Mouse (Mus musculus): ENCODE measurements around the gene Commd6. TPM values are rescaled to one million over a fixed set of nuclear protein-coding genes. Genes with fewer than 3 reads are reported as not detected.

The Commd6 gene
- total RNA-seq (2014; fragmentation: Nextera tagmentation) (75.2 and 75.4 TPM in 2 replicates), total RNA-seq (2017) (191 and 216 TPM in 2 replicates), polyA plus RNA-seq (2012) (5.8 and 6.5 TPM in 2 replicates)

- ATAC-seq (ENCODE audit: extremely low read depth, insufficient number of reproducible peaks, low FRiP score, poor library complexity, severe bottlenecking) (peak; percentile 95), DNase-seq (ENCODE audit: low spot score) (peak; percentile 92)
- peaks cover 28% of the 10 kb centered on the region for H3K4me1 ChIP-seq (ENCODE audit: insufficient read depth, low read depth, low read length)
- TF ChIP-seq POLR2AphosphoS5 (IDR thresholded peaks at IDR 0.05; ENCODE audit: insufficient replicate concordance, low read depth, low read length) (no peak), GATA1 (IDR thresholded peaks at IDR 0.05; ENCODE audit: borderline replicate concordance, low read length) (no peak), TAL1 (conservative IDR thresholded peaks at IDR 0.05; ENCODE audit: low read depth, low read length) (no peak), CTCF (IDR thresholded peaks at IDR 0.05; ENCODE audit: low read depth, low read length) (no peak), GATA2 (IDR thresholded peaks at IDR 0.05; ENCODE audit: borderline replicate concordance, low read depth, low read length) (no peak)
- H3K9me3 ChIP-seq (replicated peaks): no peaks in the 10 kb centered on the region
- H3K36me3 ChIP-seq (replicated peaks): peaks cover 29% of the 10 kb centered on the region
- peak within 1 kb of the TSS; percentile 96 for H3K4me3 ChIP-seq (ENCODE audit: low read depth, low read length)
- peaks cover 8% of the 10 kb centered on the region; the same call in 1 of the 2 replicates for H3K27me3 ChIP-seq (ENCODE audit: insufficient read depth, low read length)
These were observed at the start of gene Commd6 for GRCm38 (mm10) chr14:101640153-101640843. Gene Commd6, minus strand, starts transcription at chr14:101640686.

GRCm38 (mm10) chr14:101688406-101688805, 47.9 kb upstream of the Commd6 start:
- Histone ChIP-seq H3K4me1 (ENCODE audit: insufficient read depth, low read depth, low read length) (no peaks in the 10 kb centered on the region), H3K4me3 (ENCODE audit: low read depth, low read length) (no peak overlapping the region), H3K36me3 (replicated peaks) (peaks cover 54% of the 10 kb centered on the region), H3K9me3 (replicated peaks) (no peaks in the 10 kb centered on the region), H3K27me3 (ENCODE audit: insufficient read depth, low read length) (no peaks in the 10 kb centered on the region)
- no peak for DNase-seq (ENCODE audit: low spot score)
- ATAC-seq (ENCODE audit: extremely low read depth, insufficient number of reproducible peaks, low FRiP score, poor library complexity, severe bottlenecking): no peak
- TF ChIP-seq POLR2AphosphoS5 (IDR thresholded peaks at IDR 0.05; ENCODE audit: insufficient replicate concordance, low read depth, low read length) (no peak), TAL1 (conservative IDR thresholded peaks at IDR 0.05; ENCODE audit: low read depth, low read length) (no peak), GATA2 (IDR thresholded peaks at IDR 0.05; ENCODE audit: borderline replicate concordance, low read depth, low read length) (no peak), CTCF (IDR thresholded peaks at IDR 0.05; ENCODE audit: low read depth, low read length) (no peak), GATA1 (IDR thresholded peaks at IDR 0.05; ENCODE audit: borderline replicate concordance, low read length) (no peak)

GRCm38 (mm10) chr14:101687696-101688095, 47.2 kb upstream of the Commd6 start:
- no peak overlapping the region for H3K4me3 ChIP-seq (ENCODE audit: low read depth, low read length)

GRCm38 (mm10) chr14:101672226-101672625, 31.7 kb upstream of the Commd6 start:
- ATAC-seq (ENCODE audit: extremely low read depth, insufficient number of reproducible peaks, low FRiP score, poor library complexity, severe bottlenecking) (peak; percentile 58), DNase-seq (ENCODE audit: low spot score) (no peak)
- peaks cover 59% of the 10 kb centered on the region for H3K36me3 ChIP-seq (replicated peaks)

More at GRCm38 (mm10) chr14:101687696-101688095, 47.2 kb upstream of the Commd6 start:
- Histone ChIP-seq H3K9me3 (replicated peaks) (no peaks in the 10 kb centered on the region), H3K4me1 (ENCODE audit: insufficient read depth, low read depth, low read length) (no peaks in the 10 kb centered on the region), H3K27me3 (ENCODE audit: insufficient read depth, low read length) (no peaks in the 10 kb centered on the region), H3K36me3 (replicated peaks) (peaks cover 52% of the 10 kb centered on the region)
- no peak for TF ChIP-seq GATA1 (IDR thresholded peaks at IDR 0.05; ENCODE audit: borderline replicate concordance, low read length)
- TF ChIP-seq CTCF (IDR thresholded peaks at IDR 0.05; ENCODE audit: low read depth, low read length): no peak
- TF ChIP-seq POLR2AphosphoS5 (IDR thresholded peaks at IDR 0.05; ENCODE audit: insufficient replicate concordance, low read depth, low read length): no peak
- no peak for DNase-seq (ENCODE audit: low spot score)
- no peak for ATAC-seq (ENCODE audit: extremely low read depth, insufficient number of reproducible peaks, low FRiP score, poor library complexity, severe bottlenecking)

GRCm38 (mm10) chr14:101668626-101669025, 28.1 kb upstream of the Commd6 start:
- no peak for DNase-seq (ENCODE audit: low spot score)
- Histone ChIP-seq H3K36me3 (replicated peaks) (peaks cover 58% of the 10 kb centered on the region), H3K27me3 (ENCODE audit: insufficient read depth, low read length) (no peaks in the 10 kb centered on the region), H3K4me1 (ENCODE audit: insufficient read depth, low read depth, low read length) (peaks cover 16% of the 10 kb centered on the region), H3K4me3 (ENCODE audit: low read depth, low read length) (no peak overlapping the region), H3K9me3 (replicated peaks) (no peaks in the 10 kb centered on the region)
- no peak for ATAC-seq (ENCODE audit: extremely low read depth, insufficient number of reproducible peaks, low FRiP score, poor library complexity, severe bottlenecking)
- TF ChIP-seq POLR2AphosphoS5 (IDR thresholded peaks at IDR 0.05; ENCODE audit: insufficient replicate concordance, low read depth, low read length): no peak
- no peak for TF ChIP-seq CTCF (IDR thresholded peaks at IDR 0.05; ENCODE audit: low read depth, low read length)

More at GRCm38 (mm10) chr14:101672226-101672625, 31.7 kb upstream of the Commd6 start:
- Histone ChIP-seq H3K4me3 (ENCODE audit: low read depth, low read length) (no peak overlapping the region), H3K9me3 (replicated peaks) (no peaks in the 10 kb centered on the region), H3K4me1 (ENCODE audit: insufficient read depth, low read depth, low read length) (peaks cover 18% of the 10 kb centered on the region), H3K27me3 (ENCODE audit: insufficient read depth, low read length) (no peaks in the 10 kb centered on the region)
- TF ChIP-seq GATA1 (IDR thresholded peaks at IDR 0.05; ENCODE audit: borderline replicate concordance, low read length): no peak
- no peak for TF ChIP-seq GATA2 (IDR thresholded peaks at IDR 0.05; ENCODE audit: borderline replicate concordance, low read depth, low read length)
- TF ChIP-seq POLR2AphosphoS5 (IDR thresholded peaks at IDR 0.05; ENCODE audit: insufficient replicate concordance, low read depth, low read length): no peak
- TF ChIP-seq CTCF (IDR thresholded peaks at IDR 0.05; ENCODE audit: low read depth, low read length): no peak

GRCm38 (mm10) chr14:101666536-101666935, 26.1 kb upstream of the Commd6 start:
- Histone ChIP-seq H3K27me3 (ENCODE audit: insufficient read depth, low read length) (no peaks in the 10 kb centered on the region), H3K4me1 (ENCODE audit: insufficient read depth, low read depth, low read length) (peaks cover 6% of the 10 kb centered on the region), H3K36me3 (replicated peaks) (peaks cover 63% of the 10 kb centered on the region), H3K9me3 (replicated peaks) (no peaks in the 10 kb centered on the region), H3K4me3 (ENCODE audit: low read depth, low read length) (no peak overlapping the region)
- DNase-seq (ENCODE audit: low spot score) (no peak), ATAC-seq (ENCODE audit: extremely low read depth, insufficient number of reproducible peaks, low FRiP score, poor library complexity, severe bottlenecking) (no peak)
- TF ChIP-seq GATA2 (IDR thresholded peaks at IDR 0.05; ENCODE audit: borderline replicate concordance, low read depth, low read length): no peak
- no peak for TF ChIP-seq CTCF (IDR thresholded peaks at IDR 0.05; ENCODE audit: low read depth, low read length)
- TF ChIP-seq TAL1 (conservative IDR thresholded peaks at IDR 0.05; ENCODE audit: low read depth, low read length): no peak
- no peak for TF ChIP-seq POLR2AphosphoS5 (IDR thresholded peaks at IDR 0.05; ENCODE audit: insufficient replicate concordance, low read depth, low read length)
- no peak for TF ChIP-seq GATA1 (IDR thresholded peaks at IDR 0.05; ENCODE audit: borderline replicate concordance, low read length)
